Mouse (Mus musculus) MEL (cell line): ENCODE data around the gene Ddx17. TPM values are rescaled to one million over a fixed set of nuclear protein-coding genes. Genes with fewer than 3 reads are reported as not detected.

Source experiments
- DNase-seq: peaks from one replicate; pipeline ENCODE4 v3.0.0; 2011; ENCODE audit warnings: low read depth, low spot score
- H3K27ac ChIP-seq: 2 replicates; pipeline ENCODE4 v1.5.1; 2012; ENCODE audit warnings: low read depth, mild to moderate bottlenecking, control low read depth, low read length, moderate library complexity; ENCODE audit not compliant: control insufficient read depth
- H3K27me3 ChIP-seq, 2 experiments: fragments of 150-350 bp in 1 of 2; sonication (generic) in 1 of 2; 2 replicates each; pipeline ENCODE4 v1.6.1; 2012; ENCODE audit warnings: low read length in 2 of 2, mild to moderate bottlenecking in 2 of 2, improper control_type of control experiment in 1 of 2, moderate library complexity in 1 of 2; ENCODE audit not compliant: insufficient read depth in 2 of 2, control insufficient read depth in 1 of 2
- H3K36me3 ChIP-seq, 2 experiments: 2 replicates each; pipeline ENCODE4 v1.6.1; 2012 to 2014; ENCODE audit warnings: low read length in 2 of 2, improper control_type of control experiment in 1 of 2, inconsistent platforms in 1 of 2, mild to moderate bottlenecking in 1 of 2; ENCODE audit not compliant: insufficient read depth in 2 of 2, control insufficient read depth in 1 of 2
- H3K4me1 ChIP-seq, 2 experiments: fragments of 150-350 bp in 1 of 2; sonication (generic) in 1 of 2; 2 replicates each; pipeline ENCODE4 v1.6.1; 2012; ENCODE audit warnings: low read length in 2 of 2, improper control_type of control experiment in 1 of 2, mild to moderate bottlenecking in 1 of 2; ENCODE audit not compliant: insufficient read depth in 2 of 2, control insufficient read depth in 1 of 2
- H3K4me3 ChIP-seq, 2 experiments: fragments of 150-350 bp in 1 of 2; sonication (generic) in 1 of 2; 2 replicates each; pipeline ENCODE4 v1.5.1; 2012; ENCODE audit warnings: low read depth in 2 of 2, low read length in 2 of 2, mild to moderate bottlenecking in 2 of 2, moderate library complexity in 2 of 2, control low read depth in 1 of 2, improper control_type of control experiment in 1 of 2; ENCODE audit not compliant: control insufficient read depth in 1 of 2, insufficient read depth in 1 of 2
- H3K79me2 ChIP-seq: 2 replicates; pipeline ENCODE4 v1.6.1; 2012; ENCODE audit warnings: mild to moderate bottlenecking, low read length, moderate library complexity; ENCODE audit not compliant: control insufficient read depth, poor library complexity, insufficient read depth
- H3K9ac ChIP-seq: 2 replicates; pipeline ENCODE4 v1.6.1; 2012; ENCODE audit warnings: low read depth, mild to moderate bottlenecking, control low read depth, low read length, moderate library complexity; ENCODE audit not compliant: control insufficient read depth, poor library complexity, severe bottlenecking
- H3K9me3 ChIP-seq: fragments of 150-350 bp; sonication (generic); replicated peaks from 2 replicates; pipeline ENCODE4 v1.6.1; 2012; ENCODE audit warnings: mild to moderate bottlenecking, low read length, improper control_type of control experiment, moderate library complexity; ENCODE audit not compliant: insufficient read depth
- CHD1 ChIP-seq: IDR thresholded peaks from 2 replicates; pipeline ENCODE4 v1.6.1; 2012; ENCODE audit warnings: low read depth, mild to moderate bottlenecking, inconsistent platforms, low read length, improper control_type of control experiment
- E2F4 ChIP-seq: IDR thresholded peaks from 2 replicates; pipeline ENCODE4 v1.6.1; 2011; ENCODE audit warnings: low read depth, low read length, improper control_type of control experiment, borderline replicate concordance
- ETS1 ChIP-seq: IDR thresholded peaks from 2 replicates; pipeline ENCODE4 v1.6.1; 2012; ENCODE audit warnings: low read depth, mild to moderate bottlenecking, inconsistent platforms, low read length, improper control_type of control experiment, moderate library complexity
- HCFC1 ChIP-seq: IDR thresholded peaks from 2 replicates; pipeline ENCODE4 v1.6.1; 2012; ENCODE audit warnings: low read depth, mild to moderate bottlenecking, inconsistent platforms, low read length, improper control_type of control experiment, moderate library complexity
- JUND ChIP-seq: IDR thresholded peaks from 2 replicates; pipeline ENCODE4 v1.6.1; 2011; ENCODE audit warnings: low read depth, mild to moderate bottlenecking, improper control_type of control experiment, low read length
- KAT2A ChIP-seq: conservative IDR thresholded peaks from 2 replicates; pipeline ENCODE4 v1.6.1; 2012; ENCODE audit warnings: low read depth, low read length, improper control_type of control experiment, inconsistent platforms
- MAX ChIP-seq: IDR thresholded peaks from 2 replicates; pipeline ENCODE4 v1.6.1; 2011; ENCODE audit warnings: low read length, improper control_type of control experiment
- MEF2A ChIP-seq: IDR thresholded peaks from 2 replicates; pipeline ENCODE4 v1.6.1; 2014; ENCODE audit warnings: low read depth, mild to moderate bottlenecking, inconsistent platforms, low read length, improper control_type of control experiment; ENCODE audit not compliant: poor library complexity, insufficient replicate concordance, severe bottlenecking; ENCODE audit errors: extremely low read depth
- MXI1 ChIP-seq: IDR thresholded peaks from 2 replicates; pipeline ENCODE4 v1.6.1; 2011; ENCODE audit warnings: mild to moderate bottlenecking, low read depth, low read length, improper control_type of control experiment
- MYB ChIP-seq: IDR thresholded peaks from 2 replicates; pipeline ENCODE4 v1.6.1; 2011; ENCODE audit warnings: mild to moderate bottlenecking, low read depth, low read length, improper control_type of control experiment
- MYC ChIP-seq: IDR thresholded peaks from 2 replicates; pipeline ENCODE4 v1.6.1; 2011; ENCODE audit warnings: low read depth, mild to moderate bottlenecking, low read length, improper control_type of control experiment, moderate library complexity
- NELFE ChIP-seq: IDR thresholded peaks from 2 replicates; pipeline ENCODE4 v1.6.1; 2011; ENCODE audit warnings: low read depth, low read length, improper control_type of control experiment
- NRF1 ChIP-seq: IDR thresholded peaks from 2 replicates; pipeline ENCODE4 v1.6.1; 2014; ENCODE audit warnings: low read depth, mild to moderate bottlenecking, inconsistent platforms, low read length, improper control_type of control experiment, moderate library complexity; ENCODE audit not compliant: poor library complexity, insufficient read depth, severe bottlenecking
- RAD21 ChIP-seq: IDR thresholded peaks from 2 replicates; pipeline ENCODE4 v1.6.1; 2011; ENCODE audit warnings: mild to moderate bottlenecking, low read depth, low read length, improper control_type of control experiment
- TAL1 ChIP-seq: IDR thresholded peaks from 2 replicates; pipeline ENCODE4 v1.6.1; 2012; ENCODE audit warnings: mild to moderate bottlenecking, inconsistent platforms, low read length, moderate library complexity, mixed read lengths
- TCF12 ChIP-seq: IDR thresholded peaks from 2 replicates; pipeline ENCODE4 v1.6.1; 2014; ENCODE audit warnings: low read depth, mild to moderate bottlenecking, inconsistent platforms, low read length, improper control_type of control experiment, moderate library complexity
- UBTF ChIP-seq: IDR thresholded peaks from 2 replicates; pipeline ENCODE4 v1.6.1; 2012; ENCODE audit warnings: low read depth, mild to moderate bottlenecking, inconsistent platforms, low read length, improper control_type of control experiment, moderate library complexity, borderline replicate concordance; ENCODE audit not compliant: insufficient read depth
- polyA plus RNA-seq, 2 experiments: library from polyadenylated mRNA; stranded (reverse) in 1 of 2; unstranded in 1 of 2; fragments of >175 nt in 1 of 2; fragments of >200 nt in 1 of 2; gene quantifications; 2 replicates each; pipeline versions ENCODE4 v1.2.1 to v1.2.4; 2012; ENCODE audit warnings: low replicate concordance in 2 of 2, low read depth in 1 of 2; ENCODE audit not compliant: insufficient read length in 2 of 2, insufficient read depth in 1 of 2, missing spikeins in 1 of 2
- total RNA-seq: library from RNA; depleted of rRNA; stranded (reverse); fragments of 300-350 nt; gene quantifications from 2 replicates; pipeline ENCODE4 v1.2.3, GENCODE M21; 2012

The Ddx17 gene
- total and polyA plus RNA-seq, 3 experiments, result 85.4 to 148 (median 115) TPM

DNA sequence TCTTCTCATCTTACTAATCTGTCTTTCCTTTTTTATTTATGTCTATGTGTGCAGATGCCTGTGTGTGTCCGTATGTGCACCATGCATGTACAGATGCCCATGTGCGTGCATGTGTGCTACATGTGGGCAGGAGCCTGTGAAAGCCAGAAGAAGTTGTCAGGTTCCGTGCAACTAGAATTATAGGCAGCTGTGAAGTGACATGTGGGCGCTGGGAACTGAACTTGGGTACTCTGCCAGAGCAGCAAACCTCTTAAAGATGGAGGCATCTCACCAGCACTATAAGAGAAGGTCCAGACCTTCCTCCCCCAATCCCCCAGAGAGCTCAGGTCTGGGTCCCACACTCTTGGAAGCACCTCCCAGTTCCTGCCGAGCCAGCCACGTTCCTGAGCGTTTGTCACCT lies 40.1 kb downstream of the Ddx17 start:
- H3K4me1 ChIP-seq, result no peaks in the 10 kb centered on the region
- no peak overlapping the region for H3K4me3 ChIP-seq
- no peak overlapping the region for H3K27ac ChIP-seq
- no peaks in the 10 kb centered on the region for H3K36me3 ChIP-seq
- DNase-seq, result no peak
- no peak overlapping the region for H3K9ac ChIP-seq
- peaks cover 0 to 1% of the 10 kb centered on the region in 2 experiments; a peak in 1 of 4 replicates for H3K27me3 ChIP-seq
- no peaks in the 10 kb centered on the region for H3K79me2 ChIP-seq
- H3K9me3 ChIP-seq, result no peaks in the 10 kb centered on the region
- TF ChIP-seq MEF2A (no peak), KAT2A (no peak), HCFC1 (no peak), CHD1 (no peak), TAL1 (no peak), E2F4 (no peak), MYC (no peak)

DNA sequence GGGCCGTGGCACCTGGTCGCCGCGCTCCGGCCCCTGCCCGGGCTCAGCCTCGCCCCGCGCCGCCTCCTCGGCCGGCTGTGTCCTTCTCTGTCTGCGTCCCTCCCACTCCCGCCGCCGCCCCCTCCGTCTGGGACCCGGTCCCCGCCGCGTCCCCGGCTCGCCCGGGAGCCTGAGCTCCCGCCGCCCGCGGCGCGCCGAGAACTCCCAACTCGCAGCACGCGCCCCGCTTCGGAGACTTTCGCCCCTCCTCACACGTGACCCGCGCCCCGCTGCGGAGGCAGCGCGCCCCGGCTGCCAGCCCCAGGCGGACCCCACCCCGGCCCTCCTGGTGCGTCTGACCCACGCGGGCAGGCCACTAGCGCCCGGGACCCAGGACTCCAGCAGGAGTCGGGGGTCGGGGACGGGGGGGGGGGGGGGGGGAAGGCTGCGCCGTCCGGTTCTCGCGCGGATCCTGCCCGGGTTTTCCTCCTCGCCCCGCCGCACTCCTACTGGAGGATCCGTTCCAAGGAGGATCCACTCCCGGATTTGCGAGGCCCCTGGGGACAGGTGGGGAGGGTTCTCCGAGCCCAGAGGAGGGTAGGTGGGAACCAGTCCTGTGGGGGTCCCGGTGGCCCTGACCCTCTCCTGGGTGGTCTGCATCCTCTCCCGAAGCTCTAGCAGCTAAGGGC lies 40.8 kb downstream of the Ddx17 start:
- Histone ChIP-seq H3K9ac (no peak overlapping the region), H3K27me3 (peaks cover 0 to 3% of the 10 kb centered on the region in 2 experiments; a peak in 1 of 4 replicates), H3K79me2 (no peaks in the 10 kb centered on the region), H3K4me3 (no peak overlapping the region), H3K27ac (no peak overlapping the region), H3K9me3 (no peaks in the 10 kb centered on the region), H3K36me3 (no peaks in the 10 kb centered on the region), H3K4me1 (no peaks in the 10 kb centered on the region)
- TF ChIP-seq JUND (no peak), MXI1 (no peak), TAL1 (no peak), TCF12 (no peak), MAX (no peak), RAD21 (no peak), NELFE (no peak)
- DNase-seq, result no peak

DNA sequence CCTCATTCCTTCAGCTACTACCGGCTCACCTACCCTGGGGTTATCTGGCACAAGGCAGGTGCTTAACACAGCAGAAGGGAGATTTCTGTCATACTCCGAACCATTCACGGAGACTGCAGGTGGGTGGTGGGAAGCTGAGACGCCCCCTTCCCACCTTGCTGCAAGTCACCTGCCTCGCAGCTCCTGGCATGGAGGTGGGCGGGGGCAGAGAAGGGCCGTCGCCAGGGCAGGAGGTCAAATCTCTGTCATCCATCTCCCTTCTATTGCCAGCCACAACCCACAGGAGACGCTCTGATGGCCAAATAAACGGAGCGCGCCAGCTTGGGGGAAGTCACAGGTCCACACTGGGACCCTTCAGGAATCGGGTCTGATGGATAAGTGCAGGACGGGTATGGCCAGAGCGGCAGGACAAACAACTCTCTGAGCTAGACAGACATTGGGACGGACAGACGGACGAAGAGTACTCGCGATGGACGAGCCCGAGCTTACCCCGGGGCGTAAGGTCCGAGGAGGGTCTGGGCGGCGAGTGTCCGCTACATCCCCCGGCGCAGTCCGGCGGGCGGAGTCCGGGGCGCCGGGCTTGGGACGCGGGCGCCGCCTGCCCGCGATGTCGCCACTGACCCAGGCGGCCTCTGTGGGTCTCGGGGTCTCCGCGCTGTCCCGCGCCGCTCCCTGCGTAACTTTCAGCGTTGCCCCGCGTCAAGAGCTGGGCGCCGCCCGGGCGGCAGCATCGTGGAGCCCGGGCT lies 41.7 kb downstream of the Ddx17 start, which contains the start of gene Kcnj4:
TSS of gene Kcnj4 (minus strand) at position 535 of the 746 bp plus-strand sequence.
- Histone ChIP-seq H3K4me3 (no peak within 1 kb of the TSS), H3K9ac (no peak within 1 kb of the TSS), H3K9me3 (no peaks in the 10 kb centered on the region), H3K27me3 (peaks cover 0 to 3% of the 10 kb centered on the region in 2 experiments; a peak in 1 of 4 replicates), H3K79me2 (no peaks in the 10 kb centered on the region), H3K36me3 (no peaks in the 10 kb centered on the region), H3K27ac (no peak within 1 kb of the TSS), H3K4me1 (no peaks in the 10 kb centered on the region)
- TF ChIP-seq NRF1 (no peak), UBTF (no peak), ETS1 (no peak), NELFE (no peak), HCFC1 (no peak), MYB (no peak), CHD1 (no peak)
- DNase-seq, result no peak
